Mouse (Mus musculus) forebrain, embryonic 15.5 days (tissue): ENCODE measurements around the gene Rap1b. TPM values are rescaled to one million over a fixed set of nuclear protein-coding genes. Genes with fewer than 3 reads are reported as not detected.

Experiments used
- ATAC-seq: fragments of 200-750 bp; cut with Nextera tagmentation; replicated peaks from 2 replicates; pipeline ENCODE4 v1.8.0; 2017; ENCODE audit warnings: mild to moderate bottlenecking, moderate TSS enrichment, moderate library complexity
- H3K27ac ChIP-seq: fragments of 300-500 bp; sonication (generic); replicated peaks from 2 replicates; pipeline ENCODE4 v1.5.1; 2015; ENCODE audit warnings: mild to moderate bottlenecking, inconsistent platforms
- H3K27me3 ChIP-seq: fragments of 300-500 bp; sonication (generic); 2 replicates; pipeline ENCODE4 v1.6.1; 2015; ENCODE audit warnings: inconsistent platforms
- H3K36me3 ChIP-seq: fragments of 300-500 bp; sonication (generic); 2 replicates; pipeline ENCODE4 v1.6.1; 2015; ENCODE audit warnings: mild to moderate bottlenecking, inconsistent platforms
- H3K4me1 ChIP-seq: fragments of 300-500 bp; sonication (generic); 2 replicates; pipeline ENCODE4 v1.6.1; 2015; ENCODE audit warnings: inconsistent platforms
- H3K4me2 ChIP-seq: fragments of 300-500 bp; sonication (generic); replicated peaks from 2 replicates; pipeline ENCODE4 v1.6.1; 2015; ENCODE audit warnings: mild to moderate bottlenecking, inconsistent platforms
- H3K4me3 ChIP-seq: fragments of 300-500 bp; sonication (generic); 2 replicates; pipeline ENCODE4 v1.5.1; 2015; ENCODE audit warnings: mild to moderate bottlenecking, inconsistent platforms
- H3K9ac ChIP-seq: fragments of 300-500 bp; sonication (generic); replicated peaks from 2 replicates; pipeline ENCODE4 v1.6.1; 2015; ENCODE audit warnings: mild to moderate bottlenecking, inconsistent platforms
- H3K9me3 ChIP-seq: fragments of 300-500 bp; sonication (generic); 2 replicates; pipeline ENCODE4 v1.6.1; 2016; ENCODE audit warnings: inconsistent platforms
- WGBS: fragments of 180-500 bp; shearing (Covaris S2); methylation state at CpG from one replicate; pipeline ENCODE4 v1.1.7; 2015; ENCODE audit warnings: mixed read lengths; 5-methylcytosine and 5-hydroxymethylcytosine counted together
- polyA plus RNA-seq: library from polyadenylated mRNA; unstranded; fragments of >200 nt; fragmentation: Nextera tagmentation; extraction: Ambion mirVana; gene quantifications from 2 replicates; pipeline ENCODE4 v1.2.1, GENCODE M21; 2015

The Rap1b gene
- polyA plus RNA-seq, 1 experiment from 2014 or later: 138 TPM

GRCm38 (mm10) chr10:117835453-117835852, 10.4 kb downstream of the Rap1b start:
- H3K9ac ChIP-seq: no peak overlapping the region
- no peaks in the 10 kb centered on the region for H3K9me3 ChIP-seq
- H3K36me3 ChIP-seq: no peaks in the 10 kb centered on the region
- H3K4me3 ChIP-seq: no peak overlapping the region
- WGBS: 82% methylated on average over 5 of the region's 5 CpGs
- H3K27me3 ChIP-seq: no peaks in the 10 kb centered on the region
- H3K4me2 ChIP-seq: no peak overlapping the region
- no peak for ATAC-seq
- H3K4me1 ChIP-seq: no peaks in the 10 kb centered on the region
- H3K27ac ChIP-seq: no peak overlapping the region

GRCm38 (mm10) chr10:117830797-117831196, 15.0 kb downstream of the Rap1b start:
- Histone ChIP-seq H3K9me3 (no peaks in the 10 kb centered on the region), H3K4me2 (no peak overlapping the region), H3K27me3 (no peaks in the 10 kb centered on the region), H3K27ac (no peak overlapping the region), H3K4me3 (no peak overlapping the region), H3K9ac (no peak overlapping the region), H3K4me1 (no peaks in the 10 kb centered on the region), H3K36me3 (no peaks in the 10 kb centered on the region)
- WGBS: 92% methylated on average over 3 of the region's 3 CpGs
- no peak for ATAC-seq

GRCm38 (mm10) chr10:117829472-117830155, 16.2 kb downstream of the Rap1b start:
- H3K9ac ChIP-seq: no peak overlapping the region
- H3K9me3 ChIP-seq: no peaks in the 10 kb centered on the region
- H3K4me2 ChIP-seq: no peak overlapping the region
- WGBS: 97% methylated on average over 7 of the region's 7 CpGs
- no peaks in the 10 kb centered on the region for H3K36me3 ChIP-seq
- H3K27ac ChIP-seq: no peak overlapping the region
- H3K4me1 ChIP-seq: no peaks in the 10 kb centered on the region
- no peak for ATAC-seq
- no peak overlapping the region for H3K4me3 ChIP-seq
- H3K27me3 ChIP-seq: no peaks in the 10 kb centered on the region

- Histone ChIP-seq H3K9ac (no peak overlapping the region), H3K4me3 (no peak overlapping the region), H3K27me3 (no peaks in the 10 kb centered on the region), H3K4me1 (no peaks in the 10 kb centered on the region), H3K36me3 (no peaks in the 10 kb centered on the region), H3K9me3 (no peaks in the 10 kb centered on the region), H3K27ac (no peak overlapping the region), H3K4me2 (no peak overlapping the region)
- 79% methylated on average over 4 of the region's 4 CpGs for WGBS
- no peak for ATAC-seq
Observed at GRCm38 (mm10) chr10:117829022-117829421, 16.8 kb downstream of the Rap1b start.

- 81% methylated on average over 4 of the region's 4 CpGs for WGBS
- Histone ChIP-seq H3K4me2 (no peak overlapping the region), H3K4me3 (no peak overlapping the region), H3K27me3 (no peaks in the 10 kb centered on the region), H3K4me1 (no peaks in the 10 kb centered on the region), H3K9ac (no peak overlapping the region), H3K27ac (no peak overlapping the region), H3K36me3 (peaks cover 2% of the 10 kb centered on the region), H3K9me3 (no peaks in the 10 kb centered on the region)
- ATAC-seq: no peak
Observed at GRCm38 (mm10) chr10:117828536-117828935, 17.3 kb downstream of the Rap1b start.

- Histone ChIP-seq H3K4me1 (no peaks in the 10 kb centered on the region), H3K4me3 (no peak overlapping the region), H3K27me3 (no peaks in the 10 kb centered on the region), H3K4me2 (no peak overlapping the region), H3K27ac (no peak overlapping the region), H3K9ac (no peak overlapping the region), H3K9me3 (no peaks in the 10 kb centered on the region), H3K36me3 (peaks cover 16% of the 10 kb centered on the region)
- WGBS: 87% methylated on average over 4 of the region's 4 CpGs
- ATAC-seq: no peak
Observed at GRCm38 (mm10) chr10:117824647-117825046, 21.2 kb downstream of the Rap1b start.

- no peak overlapping the region for H3K4me2 ChIP-seq
- no peaks in the 10 kb centered on the region for H3K9me3 ChIP-seq
- H3K4me1 ChIP-seq: no peaks in the 10 kb centered on the region
- no peak overlapping the region for H3K9ac ChIP-seq
- ATAC-seq: no peak
- no peak overlapping the region for H3K27ac ChIP-seq
- H3K27me3 ChIP-seq: no peaks in the 10 kb centered on the region
- H3K4me3 ChIP-seq: no peak overlapping the region
- WGBS: 70% methylated on average over 4 of the region's 4 CpGs
- H3K36me3 ChIP-seq: peaks cover 21% of the 10 kb centered on the region
Observed at GRCm38 (mm10) chr10:117824139-117824538, 21.7 kb downstream of the Rap1b start.

- H3K9ac ChIP-seq: no peak overlapping the region
- H3K36me3 ChIP-seq: peaks cover 28% of the 10 kb centered on the region
- H3K9me3 ChIP-seq: no peaks in the 10 kb centered on the region
- H3K27me3 ChIP-seq: no peaks in the 10 kb centered on the region
- ATAC-seq: no peak
- H3K4me1 ChIP-seq: no peaks in the 10 kb centered on the region
- H3K27ac ChIP-seq: no peak overlapping the region
- H3K4me2 ChIP-seq: no peak overlapping the region
- 87% methylated on average over 6 of the region's 6 CpGs for WGBS
- no peak overlapping the region for H3K4me3 ChIP-seq
Observed at GRCm38 (mm10) chr10:117823321-117823720, 22.5 kb downstream of the Rap1b start.

GRCm38 (mm10) chr10:117818600-117818999, 27.2 kb downstream of the Rap1b start:
- WGBS: 81% methylated on average over 6 of the region's 6 CpGs
- Histone ChIP-seq H3K9me3 (no peaks in the 10 kb centered on the region), H3K27me3 (no peaks in the 10 kb centered on the region), H3K4me1 (no peaks in the 10 kb centered on the region), H3K27ac (no peak overlapping the region), H3K4me2 (no peak overlapping the region), H3K36me3 (peaks cover 55% of the 10 kb centered on the region), H3K9ac (no peak overlapping the region), H3K4me3 (no peak overlapping the region)
- no peak for ATAC-seq

GRCm38 (mm10) chr10:117816721-117817120, 29.1 kb downstream of the Rap1b start:
- Histone ChIP-seq H3K9me3 (no peaks in the 10 kb centered on the region), H3K4me1 (no peaks in the 10 kb centered on the region), H3K9ac (no peak overlapping the region), H3K4me2 (no peak overlapping the region), H3K27ac (no peak overlapping the region), H3K4me3 (no peak overlapping the region), H3K27me3 (no peaks in the 10 kb centered on the region), H3K36me3 (peaks cover 61% of the 10 kb centered on the region)
- no peak for ATAC-seq
- 97% methylated on average over 6 of the region's 6 CpGs for WGBS

GRCm38 (mm10) chr10:117812501-117812900, 33.3 kb downstream of the Rap1b start:
- H3K9me3 ChIP-seq: no peaks in the 10 kb centered on the region
- no peak overlapping the region for H3K27ac ChIP-seq
- WGBS: 94% methylated on average over 2 of the region's 2 CpGs
- no peak overlapping the region for H3K9ac ChIP-seq
- peaks cover 35% of the 10 kb centered on the region for H3K36me3 ChIP-seq
- no peaks in the 10 kb centered on the region for H3K27me3 ChIP-seq
- H3K4me2 ChIP-seq: no peak overlapping the region
- H3K4me1 ChIP-seq: no peaks in the 10 kb centered on the region
- no peak overlapping the region for H3K4me3 ChIP-seq
- ATAC-seq: no peak

- H3K36me3 ChIP-seq: peaks cover 26% of the 10 kb centered on the region
- no peaks in the 10 kb centered on the region for H3K4me1 ChIP-seq
- no peak overlapping the region for H3K4me2 ChIP-seq
- H3K27me3 ChIP-seq: no peaks in the 10 kb centered on the region
- 97% methylated on average over 8 of the region's 8 CpGs for WGBS
- no peak overlapping the region for H3K27ac ChIP-seq
- H3K4me3 ChIP-seq: no peak overlapping the region
- H3K9ac ChIP-seq: no peak overlapping the region
- H3K9me3 ChIP-seq: no peaks in the 10 kb centered on the region
- ATAC-seq: no peak
Observed at GRCm38 (mm10) chr10:117811555-117811954, 34.3 kb downstream of the Rap1b start.

- no peak overlapping the region for H3K4me2 ChIP-seq
- ATAC-seq: no peak
- 84% methylated on average over 11 of the region's 11 CpGs for WGBS
Observed at GRCm38 (mm10) chr10:117810506-117810905, 35.3 kb downstream of the Rap1b start.

More at GRCm38 (mm10) chr10:117810506-117810905, 35.3 kb downstream of the Rap1b start:
- Histone ChIP-seq H3K4me1 (no peaks in the 10 kb centered on the region), H3K9me3 (no peaks in the 10 kb centered on the region), H3K9ac (no peak overlapping the region), H3K27me3 (no peaks in the 10 kb centered on the region), H3K27ac (no peak overlapping the region), H3K36me3 (peaks cover 18% of the 10 kb centered on the region), H3K4me3 (no peak overlapping the region)
